Mouse (Mus musculus): ENCODE measurements at regions not wholly inside any gene's neighbourhood (a gene's known extent, or its start where the extent isn't known, plus 50 kb on each side); places are given as distances from the start of the nearest gene placed in this dataset.
"Not testable (repeated sequence)": the region's sequence is repeated elsewhere in the genome, so short reads cannot be mapped to it uniquely, and the experiment has no call there.

- peak; percentile 18 to 21 for DNase-seq (ENCODE audit: low read depth in 1 of 2, low spot score in 2 of 2)
- Histone ChIP-seq H3K27ac (ENCODE audit: insufficient read depth, low read length) (no peak overlapping the region), H3K4me1 (ENCODE audit: control insufficient read depth, insufficient read depth, insufficient read length) (no peaks in the 10 kb centered on the region), H3K4me3 (ENCODE audit: extremely low read depth, insufficient read depth, insufficient read length) (no peak overlapping the region; the same call in 1 of the 2 replicates), H3K36me3 (ENCODE audit: control insufficient read depth, insufficient read depth, low read length) (no peaks in the 10 kb centered on the region), H3K27me3 (ENCODE audit: control insufficient read depth, insufficient read depth, low read length) (no peaks in the 10 kb centered on the region)
- TF ChIP-seq CTCF (IDR thresholded peaks at IDR 0.05; ENCODE audit: extremely low read depth, insufficient read depth, insufficient read length, insufficient replicate concordance): peak; percentile 26; the same call in 1 of the 2 replicates
- TF ChIP-seq POLR2A (IDR thresholded peaks at IDR 0.05; ENCODE audit: low read depth, low read length): no peak
- WGBS: 8% methylated on average over 10 of the region's 10 CpGs
Measured at GRCm38 (mm10) chr16:65629186-65629585, 66.7 kb upstream of the Chmp2b start.

GRCm38 (mm10) chr16:65631680-65632079 lies 69.2 kb upstream of the Chmp2b start:
- TF ChIP-seq CTCF (IDR thresholded peaks at IDR 0.05; ENCODE audit: extremely low read depth, insufficient read depth, insufficient read length, insufficient replicate concordance): no peak
- TF ChIP-seq POLR2A (IDR thresholded peaks at IDR 0.05; ENCODE audit: low read depth, low read length): no peak
- 17% methylated on average over 5 of the region's 5 CpGs for WGBS
- no peak for DNase-seq (ENCODE audit: low read depth in 1 of 2, low spot score in 2 of 2)

GRCm38 (mm10) chr16:65646741-65647140 lies 84.2 kb upstream of the Chmp2b start:
- not testable (repeated sequence) for H3K36me3 ChIP-seq (ENCODE audit: control insufficient read depth, insufficient read depth, low read length); DNase-seq (ENCODE audit: low read depth in 1 of 2, low spot score in 2 of 2); H3K4me3 ChIP-seq (ENCODE audit: extremely low read depth, insufficient read depth, insufficient read length); H3K27me3 ChIP-seq (ENCODE audit: control insufficient read depth, insufficient read depth, low read length); H3K4me1 ChIP-seq (ENCODE audit: control insufficient read depth, insufficient read depth, insufficient read length); H3K27ac ChIP-seq (ENCODE audit: insufficient read depth, low read length)
- 90% methylated on average over 3 of the region's 3 CpGs for WGBS

More at GRCm38 (mm10) chr16:65631680-65632079, 69.2 kb upstream of the Chmp2b start:
- no peaks in the 10 kb centered on the region for H3K36me3 ChIP-seq (ENCODE audit: control insufficient read depth, insufficient read depth, low read length)
- no peak overlapping the region for H3K27ac ChIP-seq (ENCODE audit: insufficient read depth, low read length)
- no peaks in the 10 kb centered on the region for H3K4me1 ChIP-seq (ENCODE audit: control insufficient read depth, insufficient read depth, insufficient read length)
- no peak overlapping the region for H3K4me3 ChIP-seq (ENCODE audit: extremely low read depth, insufficient read depth, insufficient read length)
- H3K27me3 ChIP-seq (ENCODE audit: control insufficient read depth, insufficient read depth, low read length): no peaks in the 10 kb centered on the region

- no peak for DNase-seq (ENCODE audit: low read depth in 1 of 2, low spot score in 2 of 2)
- no peak for TF ChIP-seq POLR2A (IDR thresholded peaks at IDR 0.05; ENCODE audit: low read depth, low read length)
- TF ChIP-seq CTCF (IDR thresholded peaks at IDR 0.05; ENCODE audit: extremely low read depth, insufficient read depth, insufficient read length, insufficient replicate concordance): no peak
- Histone ChIP-seq H3K36me3 (ENCODE audit: control insufficient read depth, insufficient read depth, low read length) (no peaks in the 10 kb centered on the region), H3K4me1 (ENCODE audit: control insufficient read depth, insufficient read depth, insufficient read length) (no peaks in the 10 kb centered on the region), H3K27ac (ENCODE audit: insufficient read depth, low read length) (no peak overlapping the region), H3K4me3 (ENCODE audit: extremely low read depth, insufficient read depth, insufficient read length) (no peak overlapping the region), H3K27me3 (ENCODE audit: control insufficient read depth, insufficient read depth, low read length) (no peaks in the 10 kb centered on the region)
- 93% methylated on average over 3 of the region's 3 CpGs for WGBS
Measured at GRCm38 (mm10) chr16:65649061-65649460, 86.5 kb upstream of the Chmp2b start.

GRCm38 (mm10) chr16:65655490-65655889 lies 93.0 kb upstream of the Chmp2b start:
- H3K27me3 ChIP-seq (ENCODE audit: control insufficient read depth, insufficient read depth, low read length): no peaks in the 10 kb centered on the region
- H3K4me1 ChIP-seq (ENCODE audit: control insufficient read depth, insufficient read depth, insufficient read length): no peaks in the 10 kb centered on the region
- TF ChIP-seq CTCF (IDR thresholded peaks at IDR 0.05; ENCODE audit: extremely low read depth, insufficient read depth, insufficient read length, insufficient replicate concordance) (no peak), POLR2A (IDR thresholded peaks at IDR 0.05; ENCODE audit: low read depth, low read length) (no peak)
- H3K36me3 ChIP-seq (ENCODE audit: control insufficient read depth, insufficient read depth, low read length): no peaks in the 10 kb centered on the region
- no peak overlapping the region for H3K4me3 ChIP-seq (ENCODE audit: extremely low read depth, insufficient read depth, insufficient read length)
- no peak overlapping the region for H3K27ac ChIP-seq (ENCODE audit: insufficient read depth, low read length)
- DNase-seq (ENCODE audit: low read depth in 1 of 2, low spot score in 2 of 2): no peak

- Histone ChIP-seq H3K27me3 (ENCODE audit: control insufficient read depth, insufficient read depth, low read length) (no peaks in the 10 kb centered on the region), H3K4me1 (ENCODE audit: control insufficient read depth, insufficient read depth, insufficient read length) (no peaks in the 10 kb centered on the region), H3K27ac (ENCODE audit: insufficient read depth, low read length) (no peak overlapping the region), H3K4me3 (ENCODE audit: extremely low read depth, insufficient read depth, insufficient read length) (no peak overlapping the region), H3K36me3 (ENCODE audit: control insufficient read depth, insufficient read depth, low read length) (no peaks in the 10 kb centered on the region)
- DNase-seq (ENCODE audit: low read depth in 1 of 2, low spot score in 2 of 2): no peak
- WGBS: 75% methylated on average over 2 of the region's 2 CpGs
- TF ChIP-seq POLR2A (IDR thresholded peaks at IDR 0.05; ENCODE audit: low read depth, low read length) (no peak), CTCF (IDR thresholded peaks at IDR 0.05; ENCODE audit: extremely low read depth, insufficient read depth, insufficient read length, insufficient replicate concordance) (no peak)
Measured at GRCm38 (mm10) chr16:65657829-65658228, 95.3 kb upstream of the Chmp2b start.

- Histone ChIP-seq H3K36me3 (ENCODE audit: control insufficient read depth, insufficient read depth, low read length) (no peaks in the 10 kb centered on the region), H3K27ac (ENCODE audit: insufficient read depth, low read length) (no peak overlapping the region), H3K4me3 (ENCODE audit: extremely low read depth, insufficient read depth, insufficient read length) (no peak overlapping the region), H3K4me1 (ENCODE audit: control insufficient read depth, insufficient read depth, insufficient read length) (no peaks in the 10 kb centered on the region), H3K27me3 (ENCODE audit: control insufficient read depth, insufficient read depth, low read length) (no peaks in the 10 kb centered on the region)
- no peak for DNase-seq (ENCODE audit: low read depth in 1 of 2, low spot score in 2 of 2)
- TF ChIP-seq POLR2A (IDR thresholded peaks at IDR 0.05; ENCODE audit: low read depth, low read length) (no peak), CTCF (IDR thresholded peaks at IDR 0.05; ENCODE audit: extremely low read depth, insufficient read depth, insufficient read length, insufficient replicate concordance) (peak; percentile 22; the same call in 1 of the 2 replicates)
- WGBS: 72% methylated on average over 3 of the region's 3 CpGs
Measured at GRCm38 (mm10) chr16:65664787-65665186, 102.3 kb upstream of the Chmp2b start.

All from spleen, adult 2 months (tissue).